Mouse (Mus musculus) frontal cortex, adult (tissue): ENCODE data around the gene Scaper.

Experiments used
- ATAC-seq: cut with Nextera tagmentation; 2 replicates; pipeline ENCODE4 v1.9.2; 2017; ENCODE audit warnings: mild to moderate bottlenecking, moderate library complexity, mixed read lengths; ENCODE audit not compliant: low TSS enrichment

Scaper gene

DNA sequence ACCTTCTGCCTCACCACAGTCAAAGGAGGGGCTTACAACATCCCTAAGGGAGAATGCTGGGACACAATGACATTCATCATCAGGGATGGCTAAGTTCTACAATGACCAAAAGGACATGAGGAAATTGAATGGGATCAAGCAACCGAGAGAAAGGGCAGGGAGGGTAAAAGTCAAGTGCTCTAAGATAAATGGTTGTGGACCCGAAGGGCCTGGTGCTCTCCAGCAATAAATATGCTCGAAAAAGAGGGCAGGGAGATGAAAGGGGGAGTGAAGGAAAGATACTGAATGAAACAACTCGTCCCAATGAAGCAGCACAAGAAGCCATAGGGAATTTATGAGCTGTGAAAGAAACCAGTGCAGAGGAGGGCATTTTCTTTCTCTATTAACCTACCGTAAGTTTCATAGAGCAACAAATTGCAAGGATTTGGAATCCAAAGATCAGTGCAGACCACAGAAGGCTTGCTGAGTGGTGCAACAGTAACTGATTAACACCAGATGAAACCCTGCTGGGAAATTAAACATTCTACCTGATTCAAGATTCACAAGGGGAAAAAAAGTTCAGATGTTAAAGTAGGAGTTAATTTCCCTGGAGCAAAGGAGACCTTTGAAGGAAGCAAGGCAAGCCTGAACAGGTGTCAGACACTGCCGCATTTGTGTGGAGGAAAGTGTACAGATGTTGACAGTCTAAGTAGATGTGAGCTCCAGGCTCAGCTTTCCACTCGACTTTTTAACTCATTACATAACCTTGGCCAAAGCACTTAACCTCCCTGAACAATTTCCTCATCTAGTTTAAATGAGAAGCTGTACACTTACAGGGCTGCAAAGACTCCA is 329.0 kb downstream of the Scaper start:
- no peak for ATAC-seq

GRCm38 (mm10) chr9:55598594-55598993 is 339.3 kb downstream of the Scaper start:
- no peak for ATAC-seq

DNA sequence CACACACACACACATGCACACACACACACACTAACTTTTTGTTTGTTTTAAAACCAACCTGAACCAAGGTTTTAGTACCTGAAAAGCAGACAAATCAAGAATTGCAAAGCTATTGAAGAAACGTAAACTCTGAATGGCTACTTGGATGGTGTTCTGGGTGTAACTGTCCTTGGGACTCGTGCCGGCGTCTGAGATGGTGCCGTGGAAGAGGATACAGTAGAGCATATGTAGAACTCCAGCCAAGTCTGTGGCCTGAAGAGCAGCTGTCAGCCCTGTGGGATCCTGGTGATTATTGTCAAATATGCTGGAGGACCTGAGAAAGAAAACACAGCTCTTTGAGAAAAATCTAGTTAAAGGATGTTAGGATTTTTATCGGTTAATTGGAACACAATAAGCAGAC is 351.8 kb downstream of the Scaper start:
- no peak for ATAC-seq

DNA sequence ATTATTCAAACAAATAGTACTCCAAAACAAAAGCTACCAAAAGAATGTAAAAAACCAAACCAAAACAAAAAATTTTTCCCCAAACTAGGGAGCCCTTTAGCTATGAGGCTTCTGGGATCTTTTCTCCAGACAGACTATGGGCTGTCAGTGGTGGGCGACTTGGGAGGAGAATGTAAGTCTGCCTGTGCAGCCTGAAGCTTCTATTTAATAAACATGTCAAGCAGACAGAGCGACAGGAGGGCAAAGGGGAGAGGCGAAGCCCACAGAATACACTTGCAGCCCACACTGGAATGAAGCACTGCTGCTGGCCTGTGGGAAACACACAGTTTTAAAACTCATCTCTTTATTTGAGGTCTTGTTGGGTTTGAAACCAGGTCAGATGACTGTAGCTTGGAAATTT is 356.5 kb downstream of the Scaper start:
- no peak for ATAC-seq

- ATAC-seq = peak; percentile 65; the same call in 1 of the 2 replicates
These were observed 361.3 kb downstream of the Scaper start for GRCm38 (mm10) chr9:55576571-55576970.

DNA sequence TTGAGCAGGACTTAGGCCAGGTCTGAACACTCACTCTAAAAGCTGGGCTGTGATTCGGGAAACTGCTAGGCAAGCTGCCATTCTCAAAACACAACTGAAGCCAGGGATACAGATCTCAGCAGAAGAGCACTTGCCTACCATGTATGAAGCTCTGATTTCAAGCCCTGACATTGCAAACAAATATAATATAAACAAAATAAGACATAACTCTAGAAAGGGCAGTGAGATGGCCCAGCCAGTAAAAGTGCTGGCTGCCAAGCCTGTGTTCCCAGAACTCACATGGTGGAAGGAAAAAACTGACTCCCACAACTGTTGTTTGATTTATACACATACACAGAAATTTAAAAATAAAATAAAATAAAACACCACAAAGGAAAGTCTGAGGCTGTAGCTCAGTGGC is 366.8 kb downstream of the Scaper start:
- ATAC-seq = no peak

- no peak for ATAC-seq
These were observed 369.3 kb downstream of the Scaper start for GRCm38 (mm10) chr9:55568466-55569159.

GRCm38 (mm10) chr9:55560960-55561359 is 377.0 kb downstream of the Scaper start:
- no peak for ATAC-seq

DNA sequence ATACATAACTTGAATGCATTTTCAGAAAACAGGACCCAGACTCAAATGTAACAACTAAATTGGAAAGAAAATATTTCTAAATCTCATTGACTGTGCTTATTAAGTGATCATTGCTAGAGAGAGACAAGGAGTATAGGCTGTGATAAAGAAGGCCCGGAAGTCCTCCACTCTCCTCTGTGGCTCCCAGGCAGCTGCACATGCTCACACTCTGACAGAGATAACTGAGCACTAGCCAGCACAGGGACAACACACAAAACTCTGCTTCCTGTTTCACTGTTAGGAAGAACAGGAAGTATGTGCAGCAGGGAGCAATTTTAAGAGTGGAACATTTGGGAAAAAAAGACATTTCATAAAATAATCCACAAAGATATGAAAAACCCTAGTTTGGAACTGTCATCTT is 382.9 kb downstream of the Scaper start:
- no peak for ATAC-seq

DNA sequence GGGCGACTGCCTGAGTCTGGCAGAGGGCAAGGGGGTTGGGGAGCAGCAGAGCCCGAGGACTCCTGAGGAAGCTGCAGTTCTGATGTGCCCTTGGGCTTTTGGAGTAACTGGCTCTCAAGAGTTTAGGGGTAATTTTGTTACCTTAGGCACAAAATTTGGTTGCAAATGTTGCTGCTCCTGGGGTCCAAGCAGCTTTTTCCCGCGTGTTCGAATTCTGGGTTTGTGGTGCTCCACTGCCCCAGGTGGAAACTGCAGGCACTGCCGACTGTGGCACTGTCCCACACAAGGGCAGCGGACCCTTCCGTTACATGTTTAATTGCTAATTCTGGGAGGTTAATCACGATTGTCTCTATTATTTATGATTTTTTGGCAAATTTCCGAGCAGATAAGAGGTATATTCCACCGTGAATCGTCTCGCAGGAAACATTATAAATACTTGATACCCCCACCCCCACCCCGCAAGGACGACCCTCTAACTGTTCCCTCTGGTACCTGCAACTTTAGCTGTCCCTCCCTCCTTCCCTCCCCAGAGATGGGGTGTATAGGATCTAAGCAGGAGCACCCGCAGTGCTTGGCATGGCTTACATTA is 388.5 kb downstream of the Scaper start:
- no peak for ATAC-seq

DNA sequence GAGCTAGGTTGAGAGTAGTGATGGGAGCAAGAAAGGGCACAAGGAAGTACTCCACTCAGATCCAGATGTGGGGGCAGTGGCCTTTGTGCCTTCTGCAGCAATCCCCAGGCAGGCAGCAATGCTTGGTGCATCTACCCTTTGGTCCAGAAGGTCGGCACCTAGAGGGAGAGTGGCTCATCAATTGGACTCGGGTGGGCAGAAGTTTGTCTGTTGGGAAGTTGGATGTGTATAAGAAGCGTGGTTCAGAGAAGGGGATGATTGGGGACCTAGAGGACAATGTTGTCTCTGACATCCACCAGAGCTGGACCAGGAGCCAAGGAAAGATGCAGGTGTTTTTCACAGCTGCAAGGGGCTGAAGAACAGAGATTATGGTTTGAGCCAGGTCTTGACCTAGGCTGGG is 389.0 kb downstream of the Scaper start:
- ATAC-seq = no peak

DNA sequence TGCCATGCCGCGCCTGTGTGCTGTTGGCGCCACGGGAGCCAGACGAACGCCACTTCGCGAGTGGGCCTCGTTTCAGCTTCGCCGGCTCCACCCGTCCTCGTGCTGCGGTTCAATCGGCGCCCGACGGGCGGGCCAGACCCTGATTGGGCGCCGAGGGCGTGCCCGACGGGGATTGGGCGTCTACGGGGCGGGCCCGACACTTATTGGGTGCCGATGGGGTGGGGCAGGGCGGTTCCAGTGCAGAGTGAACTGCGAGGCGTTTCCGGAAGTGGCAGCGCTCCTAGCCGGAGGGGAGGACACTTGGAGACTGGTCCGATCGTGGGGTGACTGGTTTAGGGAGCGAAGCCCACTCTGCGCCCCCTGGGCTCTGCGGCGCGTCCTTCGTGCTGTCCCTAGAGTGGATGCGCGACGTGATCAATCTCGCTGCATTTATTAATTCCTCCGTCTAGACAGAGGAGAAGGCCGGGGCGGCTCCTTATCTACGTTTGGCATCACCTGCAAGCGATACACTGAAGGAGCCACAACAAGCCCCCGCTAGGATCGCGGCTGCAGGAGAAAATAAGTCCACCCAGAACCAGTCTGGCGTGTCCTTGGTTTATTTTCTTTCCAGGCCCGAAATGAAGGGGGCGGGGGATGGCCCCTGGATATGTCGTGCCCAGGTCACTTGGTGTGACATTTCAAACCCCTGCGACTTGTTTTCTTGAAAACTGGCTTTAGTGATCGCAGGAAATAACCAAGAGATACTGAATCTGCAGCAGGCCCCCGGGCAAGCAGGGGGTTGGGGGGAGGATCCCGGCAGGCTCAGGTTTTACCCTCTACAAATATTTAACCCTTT is 391.5 kb downstream of the Scaper start:
- ATAC-seq = no peak

DNA sequence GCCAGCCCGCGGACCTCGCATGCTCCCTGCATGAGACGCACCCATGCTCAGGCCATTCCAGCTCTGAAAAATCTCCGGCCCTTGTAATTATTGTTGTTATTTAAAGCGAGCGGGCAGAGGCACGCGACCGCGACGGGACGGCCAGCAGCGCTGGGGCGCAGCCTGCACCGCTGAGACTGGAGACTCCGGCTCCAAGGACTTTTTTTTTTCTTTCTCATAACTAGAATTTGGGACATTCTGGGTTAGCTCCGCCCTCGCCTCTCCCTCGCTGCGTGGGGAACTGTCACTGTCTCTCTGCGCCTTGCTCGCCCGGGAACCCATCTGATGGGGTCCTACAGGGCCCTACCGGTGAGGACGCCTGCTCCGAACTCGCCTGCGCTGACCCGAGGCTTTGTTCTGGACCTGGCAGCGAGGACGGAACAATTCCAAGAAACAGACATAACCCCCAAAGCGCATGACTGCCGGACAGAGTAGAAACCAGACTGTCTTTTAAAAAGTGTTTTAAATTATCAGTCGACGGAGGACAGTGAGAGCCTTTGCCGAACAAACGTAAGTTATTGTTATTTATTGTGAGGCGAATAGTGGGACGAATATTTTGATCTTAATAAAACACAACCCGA is 392.3 kb downstream of the Scaper start:
- no peak for ATAC-seq

- ATAC-seq = no peak
These were observed 392.9 kb downstream of the Scaper start for GRCm38 (mm10) chr9:55544861-55545555.

- ATAC-seq = no peak
These were observed 394.1 kb downstream of the Scaper start for GRCm38 (mm10) chr9:55543703-55544401.

DNA sequence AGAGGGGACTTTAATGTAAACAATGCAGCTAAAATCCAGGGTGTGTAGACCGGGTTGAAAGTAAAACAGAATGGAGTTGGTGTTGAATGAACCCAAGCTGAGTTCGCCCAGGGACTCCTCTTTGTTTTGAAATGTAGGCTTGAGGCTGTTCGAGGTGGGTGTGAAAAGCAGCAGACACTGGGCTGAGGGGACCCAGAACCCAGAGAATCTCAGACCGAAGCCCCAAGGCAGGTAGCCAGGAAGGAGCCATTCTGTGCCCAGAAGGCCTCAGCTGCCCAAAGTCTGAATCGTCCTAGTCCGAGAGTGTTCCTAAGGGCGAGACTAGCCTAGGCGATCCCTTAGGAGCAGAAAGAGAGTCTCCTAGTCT is 394.6 kb downstream of the Scaper start:
- ATAC-seq = no peak

DNA sequence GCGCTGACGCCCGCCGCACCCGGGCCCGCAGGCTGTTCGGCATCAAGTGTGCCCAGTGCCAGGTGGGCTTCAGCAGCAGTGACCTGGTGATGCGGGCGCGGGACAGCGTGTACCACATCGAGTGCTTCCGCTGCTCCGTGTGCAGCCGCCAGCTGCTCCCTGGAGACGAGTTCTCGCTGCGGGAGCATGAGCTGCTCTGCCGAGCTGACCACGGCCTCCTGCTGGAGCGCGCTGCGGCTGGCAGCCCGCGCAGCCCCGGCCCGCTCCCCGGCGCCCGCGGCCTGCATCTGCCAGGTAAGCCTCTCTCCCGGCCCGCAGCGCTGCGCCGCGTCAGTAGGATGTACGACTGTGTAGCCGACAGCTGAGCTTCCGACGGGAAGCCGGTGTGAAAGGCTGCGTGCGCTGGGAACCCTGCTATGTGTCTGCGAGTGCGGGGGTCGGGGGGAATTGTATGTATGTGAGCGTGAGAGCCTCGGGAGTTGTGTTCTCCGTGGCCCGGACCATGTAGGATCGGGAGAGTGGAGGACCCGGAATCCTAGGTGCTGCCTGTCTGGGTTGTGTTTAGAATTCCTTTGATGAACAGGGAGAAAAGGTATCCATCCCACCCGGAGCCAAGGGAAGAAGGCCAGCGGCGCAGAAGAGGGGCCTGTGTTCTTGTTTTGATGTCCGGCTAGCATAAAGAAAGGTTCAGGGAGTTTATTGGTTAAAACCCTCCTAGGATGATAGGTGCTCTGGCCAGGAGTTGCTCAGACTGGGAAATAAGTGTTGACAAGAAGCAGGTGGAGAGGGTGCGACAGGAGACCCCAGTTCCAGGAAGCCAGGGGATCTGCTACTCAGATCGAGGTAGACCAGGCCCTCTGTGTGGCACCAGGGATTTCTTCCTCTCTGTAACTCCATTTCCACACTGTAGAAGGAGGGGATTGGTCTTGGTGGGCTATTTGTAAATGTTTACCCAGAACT is 395.3 kb downstream of the Scaper start:
- ATAC-seq = no peak

- no peak for ATAC-seq
These were observed 396.1 kb downstream of the Scaper start for GRCm38 (mm10) chr9:55541681-55542365.

- no peak for ATAC-seq
These were observed 397.0 kb downstream of the Scaper start for GRCm38 (mm10) chr9:55540888-55541287.
